In genomic region chr13:37778594-37779231, GRCm38 (mm10) we compare ENCODE assay signal across 8 mouse cellular contexts. TPM values are rescaled to one million over a fixed set of nuclear protein-coding genes. Genes with fewer than 3 reads are reported as not detected.
DNase-seq lines count a peak whose midpoint lies in the region; ATAC-seq and TF ChIP-seq lines count a peak whose summit lies in the region.

No protein-coding gene starts in this region.

- H3K9me3 ChIP-seq in embryonic facial prominence, embryonic 13.5 days = no peaks in the 10 kb centered on the region
- H3K9me3 ChIP-seq in heart, embryonic 12.5 days (replicated peaks) = no peaks in the 10 kb centered on the region
- no peaks in the 10 kb centered on the region for H3K9me3 ChIP-seq in kidney, embryonic 16.5 days (ENCODE audit: low read length)
- H3K9me3 ChIP-seq in liver, embryonic 14.5 days (ENCODE audit: control insufficient read depth, low read length) = no peaks in the 10 kb centered on the region
- H3K9me3 ChIP-seq in stomach, postnatal 0 days (ENCODE audit: control insufficient read depth, low read length) = no peaks in the 10 kb centered on the region

- ATAC-seq in embryonic facial prominence, embryonic 13.5 days (ENCODE audit: insufficient number of reproducible peaks, insufficient read depth, low FRiP score, low TSS enrichment, low read depth) = peak; percentile 67; the same call in 1 of the 2 replicates
- ATAC-seq in heart, embryonic 12.5 days (ENCODE audit: insufficient number of reproducible peaks, low FRiP score) = peak; percentile 50; the same call in 1 of the 2 replicates
- ATAC-seq in kidney, embryonic 16.5 days (ENCODE audit: low FRiP score, low TSS enrichment) = peak; percentile 74
- ATAC-seq in liver, embryonic 14.5 days (ENCODE audit: insufficient read depth) = no peak
- peak; percentile 58 for ATAC-seq in stomach, postnatal 0 days (ENCODE audit: low FRiP score, low TSS enrichment)

- no peak for TF ChIP-seq CTCF in liver, embryonic 14.5 days (IDR thresholded peaks at IDR 0.05; ENCODE audit: low read depth)
- TF ChIP-seq CTCF in stomach, postnatal 0 days (IDR thresholded peaks at IDR 0.05; ENCODE audit: low read depth) = no peak

- peaks cover 15% of the 10 kb centered on the region; the same call in 1 of the 2 replicates for H3K4me1 ChIP-seq in embryonic facial prominence, embryonic 13.5 days
- peaks cover 21% of the 10 kb centered on the region for H3K4me1 ChIP-seq in heart, embryonic 12.5 days (replicated peaks)
- peaks cover 10% of the 10 kb centered on the region; the same call in 1 of the 2 replicates for H3K4me1 ChIP-seq in kidney, embryonic 16.5 days (ENCODE audit: insufficient read depth, low read length)
- peaks cover 0 to 10% of the 10 kb centered on the region in 2 experiments; a peak in 3 of 4 replicates for H3K4me1 ChIP-seq in liver, embryonic 14.5 days (replicated peaks; ENCODE audit: control insufficient read depth in 2 of 2, insufficient read depth in 2 of 2, low read length in 1 of 2)
- no peaks in the 10 kb centered on the region for H3K4me1 ChIP-seq in stomach, postnatal 0 days (replicated peaks; ENCODE audit: control insufficient read depth, insufficient read depth)

- peaks cover 17% of the 10 kb centered on the region for H3K27me3 ChIP-seq in embryonic facial prominence, embryonic 13.5 days
- H3K27me3 ChIP-seq in heart, embryonic 12.5 days (replicated peaks) = peaks cover 14% of the 10 kb centered on the region
- H3K27me3 ChIP-seq in kidney, embryonic 16.5 days (ENCODE audit: insufficient read depth, low read length) = peaks cover 3% of the 10 kb centered on the region; the same call in 1 of the 2 replicates
- H3K27me3 ChIP-seq in liver, embryonic 14.5 days (ENCODE audit: control insufficient read depth, insufficient read depth, low read length) = peaks cover 5% of the 10 kb centered on the region; the same call in 1 of the 2 replicates
- no peaks in the 10 kb centered on the region for H3K27me3 ChIP-seq in myocyte (ENCODE audit: control insufficient read depth, insufficient read depth, insufficient read length)
- H3K27me3 ChIP-seq in stomach, postnatal 0 days (ENCODE audit: control insufficient read depth, insufficient read depth, low read length) = no peaks in the 10 kb centered on the region

- no peaks in the 10 kb centered on the region for H3K79me2 ChIP-seq in myocyte (ENCODE audit: control insufficient read depth, insufficient read depth)

- H3K4me3 ChIP-seq in embryonic facial prominence, embryonic 13.5 days = peak overlapping the region; percentile 64
- H3K4me3 ChIP-seq in heart, embryonic 12.5 days = peak overlapping the region; percentile 64
- H3K4me3 ChIP-seq in kidney, embryonic 16.5 days (ENCODE audit: low read length) = peak overlapping the region; percentile 58
- peak overlapping the region; percentile 51 to 58 for H3K4me3 ChIP-seq in liver, embryonic 14.5 days (ENCODE audit: insufficient read depth in 1 of 2, low read depth in 2 of 2, low read length in 2 of 2)
- H3K4me3 ChIP-seq in myocyte = peak overlapping the region; percentile 32
- H3K4me3 ChIP-seq in stomach, postnatal 0 days (ENCODE audit: low read depth, low read length) = peak overlapping the region; percentile 60

- DNase-seq in 3134 (ENCODE audit: extremely low read depth, insufficient read length, low spot score) = peak; percentile 43
- peak; percentile 66 for DNase-seq in adrenal gland, adult 2 months
- no peak for DNase-seq in liver, embryonic 14.5 days (ENCODE audit: low read depth in 3 of 3, low spot score in 3 of 3)
- DNase-seq in stomach, postnatal 0 days (ENCODE audit: low spot score) = peak; percentile 63

- WGBS in embryonic facial prominence, embryonic 13.5 days = under 1% methylated on average over 33 of the region's 33 CpGs
- WGBS in heart, embryonic 12.5 days = under 1% methylated on average over 33 of the region's 33 CpGs
- 0% methylated on average over 32 of the region's 33 CpGs for WGBS in kidney, embryonic 16.5 days
- under 1% methylated on average over 33 of the region's 33 CpGs for WGBS in liver, embryonic 14.5 days (ENCODE audit: insufficient replicate concordance)
- 2% methylated on average over 29 of the region's 33 CpGs for WGBS in stomach, postnatal 0 days

- peak; percentile 30 for TF ChIP-seq POLR2A in myocyte (IDR thresholded peaks at IDR 0.05; ENCODE audit: insufficient read length, low read depth)

- H3K4me2 ChIP-seq in embryonic facial prominence, embryonic 13.5 days = peak overlapping the region; percentile 100
- peak overlapping the region; percentile 99 for H3K4me2 ChIP-seq in heart, embryonic 12.5 days
- peak overlapping the region; percentile 95 for H3K4me2 ChIP-seq in kidney, embryonic 16.5 days (replicated peaks; ENCODE audit: low read depth, low read length)
- H3K4me2 ChIP-seq in liver, embryonic 14.5 days (ENCODE audit: low read depth) = peak overlapping the region; percentile 85
- peak overlapping the region; percentile 65 for H3K4me2 ChIP-seq in myocyte (ENCODE audit: low read depth)
- peak overlapping the region; percentile 99 for H3K4me2 ChIP-seq in stomach, postnatal 0 days (replicated peaks; ENCODE audit: low read depth)

- no peak overlapping the region for H3K27ac ChIP-seq in embryonic facial prominence, embryonic 13.5 days
- no peak overlapping the region for H3K27ac ChIP-seq in heart, embryonic 12.5 days (ENCODE audit: poor library complexity, severe bottlenecking)
- H3K27ac ChIP-seq in kidney, embryonic 16.5 days (ENCODE audit: low read length) = no peak overlapping the region; the same call in 1 of the 2 replicates
- H3K27ac ChIP-seq in liver, embryonic 14.5 days = no peak overlapping the region
- peak overlapping the region; percentile 80 for H3K27ac ChIP-seq in stomach, postnatal 0 days (replicated peaks)

- peak overlapping the region; percentile 78 for H3K9ac ChIP-seq in embryonic facial prominence, embryonic 13.5 days
- peak overlapping the region; percentile 73 for H3K9ac ChIP-seq in heart, embryonic 12.5 days
- peak overlapping the region; percentile 67 for H3K9ac ChIP-seq in kidney, embryonic 16.5 days (replicated peaks; ENCODE audit: low read length)
- peak overlapping the region; percentile 39 for H3K9ac ChIP-seq in liver, embryonic 14.5 days (replicated peaks)
- H3K9ac ChIP-seq in stomach, postnatal 0 days (ENCODE audit: low read length) = peak overlapping the region; percentile 67

- no peaks in the 10 kb centered on the region for H3K36me3 ChIP-seq in embryonic facial prominence, embryonic 13.5 days
- H3K36me3 ChIP-seq in heart, embryonic 12.5 days = no peaks in the 10 kb centered on the region
- H3K36me3 ChIP-seq in kidney, embryonic 16.5 days (ENCODE audit: insufficient read depth, low read length) = no peaks in the 10 kb centered on the region
- no peaks in the 10 kb centered on the region for H3K36me3 ChIP-seq in liver, embryonic 14.5 days (replicated peaks; ENCODE audit: control insufficient read depth, insufficient read depth, low read depth)
- H3K36me3 ChIP-seq in myocyte (ENCODE audit: control insufficient read depth, insufficient read depth) = no peaks in the 10 kb centered on the region
- H3K36me3 ChIP-seq in stomach, postnatal 0 days (ENCODE audit: control insufficient read depth, insufficient read depth, low read length) = no peaks in the 10 kb centered on the region

- no peak for TF ChIP-seq EP300 in liver, embryonic 14.5 days (IDR thresholded peaks at IDR 0.05; ENCODE audit: low read depth)
- no peak for TF ChIP-seq EP300 in stomach, postnatal 0 days (optimal IDR thresholded peaks at IDR 0.05)

- H3ac ChIP-seq in myocyte (ENCODE audit: control insufficient read depth, insufficient read length) = peak overlapping the region; percentile 8

TF ChIP-seq in myocyte, 11 proteins besides CTCF, POLR2A, EP300 and RAD21:
- no peak for TF ChIP-seq REST (IDR thresholded peaks at IDR 0.05; ENCODE audit: insufficient read depth, insufficient read length)
- TF ChIP-seq MYOG (IDR thresholded peaks at IDR 0.05; ENCODE audit: control insufficient read depth in 1 of 3, insufficient read depth in 1 of 3, insufficient read length in 2 of 3, low read depth in 2 of 3) = peak in 1 of 3 experiments; percentile 62
- peak in 1 of 3 experiments; percentile 70 for TF ChIP-seq MYOD1 (IDR thresholded peaks at IDR 0.05; ENCODE audit: control insufficient read depth in 1 of 3, insufficient read length in 2 of 3, low read depth in 2 of 3)

RNA-seq across cellular contexts. Expression of gene Rreb1, which starts 0.5 kb away (rescaled TPM):
- 10 to 100 TPM; 51.5 to 57.6 TPM for total RNA-seq in adrenal gland, adult 2 months (2021)
- polyA plus RNA-seq in adrenal gland, adult 2 months (2012; rRNA removed) = 28.9 and 40.9 TPM in 2 replicates
- 13.2 and 15.0 TPM in 2 replicates for polyA plus RNA-seq in embryonic facial prominence, embryonic 13.5 days (2015; fragmentation: Nextera tagmentation; extraction: Ambion mirVana)
- 15.0 and 17.1 TPM in 2 replicates for polyA plus RNA-seq in heart, embryonic 12.5 days (2016; fragmentation: Nextera tagmentation; extraction: Ambion mirVana)
- polyA plus RNA-seq in kidney, embryonic 16.5 days (2015; fragmentation: Nextera tagmentation; extraction: Ambion mirVana) = 13.5 and 18.3 TPM in 2 replicates
- 4.8 and 5.4 TPM in 2 replicates for polyA plus RNA-seq in liver, embryonic 14.5 days (2012; rRNA removed)
- 5.4 TPM in 2 replicates for polyA plus RNA-seq in liver, embryonic 14.5 days (2014; fragmentation: Nextera tagmentation; extraction: Ambion mirVana)
- polyA plus RNA-seq in myocyte (2012; fragmentation: generic; extraction: Trizol) = 19.7 TPM
- polyA plus RNA-seq in stomach, postnatal 0 days (2015; fragmentation: Nextera tagmentation; extraction: Ambion mirVana) = 5.9 and 6.0 TPM in 2 replicates

Comparison
In these comparisons a context has a peak if more than half of its experiments do, and no peak if none do; other contexts are left out.
1. DNase-seq: peak in 3134 (single experiment), adrenal gland, adult 2 months (single experiment) and stomach, postnatal 0 days (single experiment); none in liver, embryonic 14.5 days (0 of 3).
2. Peak in every context shown above with its lines, with median percentiles within 50 percentile points of each other: H3K4me2 ChIP-seq, H3K4me3 ChIP-seq and H3K9ac ChIP-seq.